Mouse (Mus musculus): ENCODE data around the gene Itch.
"Not testable (repeated sequence)": the region's sequence is repeated elsewhere in the genome, so short reads cannot be mapped to it uniquely, and the experiment has no call there.

Gene Itch

GRCm38 (mm10) chr2:155133011-155133976 is at the start of gene Itch:
TSS of gene Itch (plus strand) at chr2:155133509.
- DNase-seq = peak; percentile 91

- no peak for DNase-seq
Observed at GRCm38 (mm10) chr2:155084546-155084945, 48.8 kb upstream of the Itch start.

- DNase-seq = no peak
Observed at GRCm38 (mm10) chr2:155086328-155086727, 47.0 kb upstream of the Itch start.

- DNase-seq = no peak
Observed at GRCm38 (mm10) chr2:155088264-155088663, 45.0 kb upstream of the Itch start.

GRCm38 (mm10) chr2:155090909-155091742 is 42.2 kb upstream of the Itch start:
- no peak for DNase-seq

DNA sequence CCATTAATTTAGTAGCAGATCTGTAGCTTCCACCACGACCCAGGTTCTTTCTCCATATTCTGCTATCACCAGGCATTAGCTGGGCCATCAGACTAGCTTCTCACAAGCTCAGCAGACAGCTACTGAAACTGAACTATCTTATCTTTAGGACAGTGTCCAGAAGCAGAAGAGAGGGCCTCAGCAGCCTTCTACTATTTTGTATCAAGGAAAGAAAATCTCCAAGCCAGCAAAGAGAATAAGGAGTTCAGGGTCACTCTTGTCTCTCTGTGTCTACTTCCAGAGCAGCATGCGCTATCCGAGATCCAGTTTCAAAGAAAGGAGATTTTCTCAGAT is 41.6 kb upstream of the Itch start:
- DNase-seq = no peak

GRCm38 (mm10) chr2:155093418-155093817 is 39.9 kb upstream of the Itch start:
- DNase-seq = no peak

- no peak for DNase-seq
Observed at GRCm38 (mm10) chr2:155098720-155099380, 34.5 kb upstream of the Itch start.

GRCm38 (mm10) chr2:155099421-155099820 is 33.9 kb upstream of the Itch start:
- no peak for DNase-seq

GRCm38 (mm10) chr2:155099994-155100795 is 33.1 kb upstream of the Itch start:
- no peak for DNase-seq

DNA sequence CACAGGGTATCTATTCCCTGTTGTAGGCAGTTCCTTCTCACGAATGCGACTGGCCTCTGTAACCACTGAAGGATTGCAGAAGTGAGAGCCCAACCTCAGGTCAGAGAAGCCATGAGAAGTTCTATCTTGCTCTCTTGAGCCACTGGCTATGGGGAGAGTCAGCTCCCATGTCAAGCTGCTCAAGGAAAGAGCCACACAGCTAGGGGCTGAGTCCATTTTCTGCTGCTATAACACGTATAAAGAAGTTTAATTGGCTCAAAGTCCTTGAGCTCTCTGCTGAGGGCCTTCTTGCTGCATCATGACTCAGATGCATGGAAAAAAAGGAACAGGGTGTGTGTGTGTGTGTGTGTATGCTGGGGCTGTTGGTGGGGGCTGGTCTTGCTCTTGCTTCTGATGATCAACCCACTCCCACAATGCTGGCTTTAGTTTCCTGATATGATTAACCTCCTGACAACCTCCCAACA is 32.5 kb upstream of the Itch start:
- DNase-seq = no peak

- DNase-seq = no peak
Observed at GRCm38 (mm10) chr2:155101761-155102181, 31.5 kb upstream of the Itch start.

DNA sequence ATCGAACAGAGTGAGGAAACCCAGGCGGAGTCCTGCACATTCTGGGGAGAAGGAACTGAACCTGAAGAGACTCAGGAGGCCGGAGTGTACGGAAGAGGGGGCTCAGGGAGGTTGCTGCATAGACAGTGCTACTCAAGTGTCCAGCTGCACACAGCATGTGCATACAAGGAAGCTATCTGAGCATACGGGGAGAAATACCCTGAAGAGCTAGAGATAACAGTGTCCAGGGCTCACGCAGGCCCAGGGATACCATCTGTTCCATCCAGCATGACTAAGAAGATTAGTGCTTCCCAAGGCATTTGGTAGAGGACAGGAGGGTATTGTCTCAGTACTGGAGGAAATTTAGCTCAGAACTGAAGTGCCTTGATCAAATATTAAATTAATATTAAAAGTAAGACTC is 29.7 kb upstream of the Itch start:
- DNase-seq = no peak

- not testable (repeated sequence) for DNase-seq
Observed at GRCm38 (mm10) chr2:155107276-155107675, 26.0 kb upstream of the Itch start.

DNA sequence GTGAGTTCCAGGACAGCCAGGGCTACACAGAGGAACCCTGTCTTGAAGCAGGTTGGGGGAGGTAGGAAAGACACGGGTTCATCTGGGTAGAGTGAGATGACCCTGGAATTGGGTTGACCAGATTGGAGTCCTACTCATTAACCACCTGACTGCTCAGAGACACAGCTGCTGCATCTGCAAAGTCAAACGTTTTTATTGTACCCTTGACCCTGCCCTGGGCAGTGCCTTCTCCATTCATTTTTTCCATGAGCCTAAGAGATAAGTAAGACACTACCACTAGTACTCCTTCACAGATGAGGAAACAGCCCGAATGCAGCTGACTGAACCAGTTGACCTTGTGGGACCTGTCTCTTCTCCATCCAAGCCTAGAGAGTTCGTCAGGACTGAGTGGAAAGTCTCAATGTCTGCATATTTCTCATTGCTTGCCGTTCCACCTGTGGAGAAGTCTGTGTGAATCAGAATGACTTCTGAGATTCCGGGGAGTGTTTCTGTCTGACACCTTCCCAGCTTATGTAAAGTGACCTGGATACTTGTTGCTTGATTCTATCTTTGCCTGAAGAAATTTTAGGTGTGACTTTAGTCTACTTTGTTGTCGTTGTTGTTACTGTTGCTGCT is 18.0 kb upstream of the Itch start:
- no peak for DNase-seq

GRCm38 (mm10) chr2:155133977-155134860 is 910 bp downstream of the Itch start:
- no peak for DNase-seq

- no peak for DNase-seq
Observed at GRCm38 (mm10) chr2:155135092-155135491, 1.8 kb downstream of the Itch start.

DNA sequence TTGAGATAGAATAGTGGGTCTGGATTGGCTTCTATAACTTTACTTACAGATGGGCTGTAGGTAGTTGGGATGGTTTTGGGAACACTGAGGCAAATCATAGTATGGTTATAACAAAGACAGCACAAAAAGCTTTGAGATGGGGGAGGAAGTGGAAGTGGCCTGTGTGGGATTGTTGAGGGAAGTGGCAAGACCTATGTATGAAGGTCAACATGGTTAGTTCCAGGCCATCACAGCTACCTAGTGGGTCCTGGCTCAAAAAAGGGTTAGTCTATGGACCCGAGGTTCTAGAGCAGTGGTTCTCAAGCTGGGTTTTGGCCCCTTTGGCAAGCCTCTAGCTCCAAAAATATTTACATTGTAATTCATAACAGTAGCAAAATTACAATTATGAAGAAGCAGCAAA is 2.2 kb downstream of the Itch start:
- DNase-seq = no peak

DNA sequence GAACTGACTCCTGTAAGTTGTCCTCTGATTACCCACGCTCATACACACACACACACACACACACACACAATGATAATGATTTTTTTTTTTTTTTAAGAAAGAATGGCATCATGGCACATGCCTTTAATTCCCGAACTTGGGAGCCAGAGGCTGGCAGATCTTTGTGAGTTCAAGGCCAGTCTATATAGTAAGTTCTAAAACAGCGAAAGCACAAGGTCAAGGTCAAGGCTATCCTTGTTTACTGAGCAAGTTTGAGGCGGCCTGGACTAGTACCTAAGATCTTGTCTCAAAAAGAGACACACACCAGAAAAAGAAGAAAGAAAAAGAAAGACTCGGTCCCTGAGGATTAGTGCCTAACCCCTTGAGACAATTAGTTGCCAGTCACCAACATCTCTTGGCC is 7.7 kb downstream of the Itch start:
- no peak for DNase-seq

DNA sequence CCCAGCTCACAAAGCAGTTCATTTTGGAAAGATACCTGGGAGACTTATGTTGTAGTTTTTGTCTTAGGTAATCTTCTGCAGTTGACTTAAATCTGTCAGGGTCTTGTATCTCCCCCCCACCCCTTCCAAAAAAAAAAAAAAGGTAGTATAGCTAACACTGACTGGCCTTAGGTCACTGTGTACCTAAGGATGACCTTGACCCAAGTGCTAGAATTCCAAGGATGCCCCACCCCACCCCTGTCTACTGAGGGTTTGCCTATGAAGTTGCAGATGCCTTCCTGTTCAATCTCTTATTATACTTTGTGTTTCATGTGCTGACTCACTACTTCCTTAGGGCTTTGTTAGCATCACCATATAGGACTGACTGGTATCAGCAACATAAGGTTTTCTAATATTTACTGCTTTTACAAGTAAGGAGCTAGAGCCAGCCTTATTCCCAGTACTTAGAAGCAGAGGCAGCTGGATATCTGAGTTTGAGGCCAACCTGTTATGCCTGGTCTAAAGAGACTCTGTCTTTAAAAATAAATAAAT is 8.8 kb downstream of the Itch start:
- DNase-seq = no peak

Measured in thymus, postnatal 25 days (tissue).